Mouse (Mus musculus): ENCODE data around the gene Itpr2. TPM values are rescaled to one million over a fixed set of nuclear protein-coding genes. Genes with fewer than 3 reads are reported as not detected.

Gene Itpr2
- polyA plus RNA-seq, 1 experiment from 2014 or later = 33.6 TPM

DNA sequence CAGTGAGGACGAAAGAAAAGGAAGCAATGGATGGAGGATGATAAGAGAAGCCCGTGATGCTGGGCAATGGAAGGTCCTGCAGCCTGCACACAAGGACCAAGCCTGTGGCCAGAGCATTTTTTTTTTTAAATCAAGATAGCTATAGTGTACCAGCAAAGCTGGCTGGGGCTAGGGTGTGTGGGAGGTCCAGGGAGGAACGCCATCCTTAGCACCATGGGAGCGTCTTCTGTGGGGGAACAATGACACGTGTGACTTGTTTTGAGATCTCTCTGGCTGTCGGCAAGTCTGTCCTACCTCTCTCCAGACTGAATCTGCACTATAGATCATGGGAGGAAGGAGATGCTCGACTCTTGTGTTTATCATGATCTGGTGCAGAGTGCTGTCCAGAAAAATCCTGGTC, 365.8 kb downstream of the Itpr2 start:
- no peaks in the 10 kb centered on the region for H3K36me3 ChIP-seq (ENCODE audit: control insufficient read depth, insufficient read depth, low read length)
- H3K27ac ChIP-seq (ENCODE audit: low read depth, low read length) = no peak overlapping the region
- H3K4me2 ChIP-seq = no peak overlapping the region
- no peak overlapping the region for H3K9ac ChIP-seq (ENCODE audit: low read depth, low read length)
- ATAC-seq (replicated peaks; ENCODE audit: insufficient number of reproducible peaks, low FRiP score, low TSS enrichment) = no peak
- no peaks in the 10 kb centered on the region for H3K27me3 ChIP-seq (ENCODE audit: control insufficient read depth, insufficient read depth, low read length)
- 31% methylated on average over 7 of the region's 7 CpGs for WGBS (ENCODE audit: insufficient replicate concordance)
- H3K9me3 ChIP-seq (replicated peaks; ENCODE audit: control insufficient read depth, low read length) = no peaks in the 10 kb centered on the region
- peaks cover 23% of the 10 kb centered on the region for H3K4me1 ChIP-seq (ENCODE audit: control insufficient read depth, insufficient read depth, low read length)
- H3K4me3 ChIP-seq (ENCODE audit: low read depth, low read length) = no peak overlapping the region

DNA sequence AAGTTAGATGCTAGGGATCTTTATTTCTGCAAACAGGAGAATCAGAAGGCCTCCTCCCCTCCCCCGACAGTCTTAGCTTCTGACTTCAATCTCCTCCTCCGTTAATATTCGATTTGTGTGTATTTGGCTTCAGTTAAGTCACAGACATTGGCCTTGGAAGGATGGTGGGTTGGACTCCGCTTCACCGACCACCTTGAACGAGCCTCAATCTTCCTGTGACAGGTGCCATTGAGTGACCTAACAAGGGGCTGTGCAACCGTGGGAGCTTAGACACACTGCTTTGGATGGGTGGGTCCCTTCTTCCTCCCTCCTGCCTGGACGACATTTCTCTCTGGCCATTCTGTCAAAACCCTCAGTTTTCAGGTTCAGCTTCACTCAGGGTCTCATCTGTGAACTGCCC, 366.7 kb downstream of the Itpr2 start:
- Histone ChIP-seq H3K9me3 (replicated peaks; ENCODE audit: control insufficient read depth, low read length) (no peaks in the 10 kb centered on the region), H3K27ac (ENCODE audit: low read depth, low read length) (no peak overlapping the region), H3K36me3 (ENCODE audit: control insufficient read depth, insufficient read depth, low read length) (no peaks in the 10 kb centered on the region), H3K4me2 (no peak overlapping the region), H3K9ac (ENCODE audit: low read depth, low read length) (no peak overlapping the region), H3K4me1 (ENCODE audit: control insufficient read depth, insufficient read depth, low read length) (peaks cover 18% of the 10 kb centered on the region), H3K4me3 (ENCODE audit: low read depth, low read length) (no peak overlapping the region), H3K27me3 (ENCODE audit: control insufficient read depth, insufficient read depth, low read length) (no peaks in the 10 kb centered on the region)
- 73% methylated on average over 8 of the region's 8 CpGs for WGBS (ENCODE audit: insufficient replicate concordance)
- no peak for ATAC-seq (replicated peaks; ENCODE audit: insufficient number of reproducible peaks, low FRiP score, low TSS enrichment)

DNA sequence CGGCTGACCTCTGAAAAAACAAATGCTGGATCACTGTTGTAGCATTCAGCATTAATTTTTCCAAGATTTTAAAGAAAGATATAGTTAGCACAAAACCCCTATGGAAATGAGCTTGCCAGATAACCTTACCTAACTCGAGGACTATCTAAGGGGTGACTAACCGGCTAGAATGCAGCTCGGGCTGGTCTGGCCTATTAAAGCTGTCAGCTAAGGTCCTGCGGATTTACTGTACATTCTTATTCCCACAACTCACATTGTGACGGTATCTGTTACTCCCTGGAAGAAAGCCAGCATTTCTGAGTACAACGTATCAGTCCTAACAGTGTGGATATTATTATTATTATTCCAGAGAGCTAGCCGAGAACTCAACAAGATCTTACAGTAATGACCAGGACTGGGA, 368.1 kb downstream of the Itpr2 start:
- Histone ChIP-seq H3K4me3 (ENCODE audit: low read depth, low read length) (no peak overlapping the region), H3K27ac (ENCODE audit: low read depth, low read length) (no peak overlapping the region), H3K9ac (ENCODE audit: low read depth, low read length) (no peak overlapping the region), H3K27me3 (ENCODE audit: control insufficient read depth, insufficient read depth, low read length) (no peaks in the 10 kb centered on the region), H3K4me1 (ENCODE audit: control insufficient read depth, insufficient read depth, low read length) (peaks cover 13% of the 10 kb centered on the region), H3K9me3 (replicated peaks; ENCODE audit: control insufficient read depth, low read length) (no peaks in the 10 kb centered on the region), H3K36me3 (ENCODE audit: control insufficient read depth, insufficient read depth, low read length) (no peaks in the 10 kb centered on the region), H3K4me2 (no peak overlapping the region)
- no peak for ATAC-seq (replicated peaks; ENCODE audit: insufficient number of reproducible peaks, low FRiP score, low TSS enrichment)
- 46% methylated on average over 8 of the region's 8 CpGs for WGBS (ENCODE audit: insufficient replicate concordance)

DNA sequence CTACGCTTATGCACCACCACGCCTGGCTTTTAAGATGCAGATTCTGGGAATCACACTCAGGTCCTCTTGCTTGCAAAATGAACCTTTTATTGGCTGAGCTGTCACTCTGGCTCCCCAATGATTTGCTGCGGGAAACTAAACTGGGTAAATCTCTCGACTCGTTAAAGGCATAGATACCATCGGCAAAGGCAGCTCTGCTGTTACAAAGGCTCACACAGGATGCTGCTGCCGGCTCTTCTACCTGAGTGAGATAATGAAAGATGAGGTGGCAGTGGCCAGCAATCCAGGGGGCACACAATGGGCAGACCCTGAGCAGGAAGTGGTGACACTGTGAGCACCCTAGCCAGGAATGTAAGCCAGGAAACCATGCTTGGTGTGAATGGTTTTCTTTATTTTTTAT, 373.0 kb downstream of the Itpr2 start:
- no peak for ATAC-seq (replicated peaks; ENCODE audit: insufficient number of reproducible peaks, low FRiP score, low TSS enrichment)
- H3K27me3 ChIP-seq (ENCODE audit: control insufficient read depth, insufficient read depth, low read length) = no peaks in the 10 kb centered on the region
- WGBS (ENCODE audit: insufficient replicate concordance) = 73% methylated on average over 7 of the region's 7 CpGs

DNA sequence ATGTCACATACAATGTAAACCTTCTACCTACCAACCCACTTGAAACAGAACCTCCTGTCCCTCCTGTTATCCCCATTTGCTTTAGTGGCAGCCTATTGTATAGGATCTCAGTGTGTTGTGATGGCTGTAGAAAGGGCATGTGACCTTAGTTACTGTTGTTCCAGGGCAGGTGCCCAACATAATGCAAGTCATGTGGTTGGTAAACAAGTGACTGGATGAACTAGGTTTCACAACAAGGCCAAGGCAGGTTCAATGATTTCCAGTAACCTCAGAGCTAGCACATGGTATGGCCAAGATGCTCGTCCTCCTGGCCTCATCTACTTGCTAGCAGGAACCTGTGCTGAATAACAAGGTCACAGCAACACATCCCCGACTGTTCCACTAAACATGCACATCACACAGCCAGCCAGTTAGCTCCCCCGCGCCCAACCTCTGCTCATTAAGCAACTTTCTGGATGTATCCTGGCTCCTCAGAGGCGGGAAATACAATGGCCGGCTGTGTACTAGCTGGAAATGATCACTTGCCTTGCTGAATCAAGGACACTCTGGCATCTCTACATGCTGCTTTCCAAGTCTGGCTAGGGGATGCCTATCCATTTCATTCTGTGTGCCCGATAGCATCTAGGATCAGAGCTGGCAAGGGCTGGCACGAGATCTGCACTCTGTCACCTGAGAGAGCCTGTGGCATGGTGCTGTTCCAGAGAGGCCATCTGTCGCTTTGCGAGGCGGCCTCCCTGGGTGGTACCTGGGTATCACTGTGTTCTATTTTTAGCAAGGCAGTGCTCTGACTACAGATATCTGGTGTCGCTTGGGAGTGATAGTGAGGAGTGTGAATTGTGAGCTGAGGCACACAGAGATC, 375.0 kb downstream of the Itpr2 start:
- Histone ChIP-seq H3K9ac (ENCODE audit: low read depth, low read length) (no peak overlapping the region), H3K27me3 (ENCODE audit: control insufficient read depth, insufficient read depth, low read length) (no peaks in the 10 kb centered on the region), H3K36me3 (ENCODE audit: control insufficient read depth, insufficient read depth, low read length) (no peaks in the 10 kb centered on the region), H3K9me3 (replicated peaks; ENCODE audit: control insufficient read depth, low read length) (no peaks in the 10 kb centered on the region), H3K4me2 (no peak overlapping the region), H3K27ac (ENCODE audit: low read depth, low read length) (no peak overlapping the region), H3K4me3 (ENCODE audit: low read depth, low read length) (no peak overlapping the region), H3K4me1 (ENCODE audit: control insufficient read depth, insufficient read depth, low read length) (peaks cover 10% of the 10 kb centered on the region)
- ATAC-seq (replicated peaks; ENCODE audit: insufficient number of reproducible peaks, low FRiP score, low TSS enrichment) = 0 out of 2 replicates have a peak, but pooled peaks have one; percentile 39
- WGBS (ENCODE audit: insufficient replicate concordance) = 63% methylated on average over 12 of the region's 12 CpGs

More for the DNA sequence above, 373.0 kb downstream of the Itpr2 start:
- H3K9ac ChIP-seq (ENCODE audit: low read depth, low read length) = no peak overlapping the region
- no peak overlapping the region for H3K4me3 ChIP-seq (ENCODE audit: low read depth, low read length)
- no peaks in the 10 kb centered on the region for H3K9me3 ChIP-seq (replicated peaks; ENCODE audit: control insufficient read depth, low read length)
- H3K36me3 ChIP-seq (ENCODE audit: control insufficient read depth, insufficient read depth, low read length) = no peaks in the 10 kb centered on the region
- H3K4me2 ChIP-seq = no peak overlapping the region
- peaks cover 13% of the 10 kb centered on the region for H3K4me1 ChIP-seq (ENCODE audit: control insufficient read depth, insufficient read depth, low read length)
- no peak overlapping the region for H3K27ac ChIP-seq (ENCODE audit: low read depth, low read length)

DNA sequence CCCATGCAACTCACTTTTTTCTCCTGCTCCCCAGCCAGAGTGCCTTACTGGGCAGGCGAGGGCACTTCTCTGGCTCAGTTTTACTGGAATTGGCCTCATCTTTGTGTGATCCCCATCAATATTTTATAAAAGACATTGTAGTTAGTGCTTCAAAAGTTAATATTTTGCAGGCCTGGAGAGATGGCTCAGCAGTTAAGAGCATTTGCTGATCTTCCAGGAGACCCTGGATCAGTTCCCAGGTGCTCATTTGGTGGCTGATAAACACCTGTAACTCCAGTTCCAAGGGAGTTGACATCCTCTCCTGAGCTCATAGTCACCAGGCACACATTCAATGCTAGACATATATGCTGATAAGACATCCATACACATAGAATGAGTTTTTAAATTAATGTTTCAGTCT, 376.4 kb downstream of the Itpr2 start:
- WGBS (ENCODE audit: insufficient replicate concordance) = 89% methylated on average over 1 of the region's 1 CpGs
- H3K4me1 ChIP-seq (ENCODE audit: control insufficient read depth, insufficient read depth, low read length) = peaks cover 10% of the 10 kb centered on the region

DNA sequence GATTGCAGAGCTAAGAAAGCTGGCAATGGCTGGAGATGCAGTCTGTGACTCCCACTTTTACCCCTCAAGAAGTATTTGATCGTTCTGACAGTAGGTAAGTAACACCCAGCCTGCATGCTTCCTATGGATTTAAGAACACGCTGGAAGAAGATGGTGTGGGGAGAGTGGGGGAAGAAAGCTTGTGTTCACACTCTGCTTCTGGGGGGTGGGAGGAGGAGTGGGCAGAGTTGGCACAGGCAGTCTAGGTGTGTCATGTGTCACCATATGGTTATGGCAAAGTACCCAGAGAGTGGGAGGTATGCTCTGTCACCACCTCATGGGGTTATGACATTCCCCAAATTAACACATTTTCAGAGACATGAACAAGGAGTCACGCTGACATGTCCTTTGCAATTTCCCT, 377.5 kb downstream of the Itpr2 start:
- no peak for ATAC-seq (replicated peaks; ENCODE audit: insufficient number of reproducible peaks, low FRiP score, low TSS enrichment)

More for the DNA sequence above, 376.4 kb downstream of the Itpr2 start:
- no peaks in the 10 kb centered on the region for H3K36me3 ChIP-seq (ENCODE audit: control insufficient read depth, insufficient read depth, low read length)
- no peaks in the 10 kb centered on the region for H3K27me3 ChIP-seq (ENCODE audit: control insufficient read depth, insufficient read depth, low read length)
- H3K9ac ChIP-seq (ENCODE audit: low read depth, low read length) = no peak overlapping the region
- no peaks in the 10 kb centered on the region for H3K9me3 ChIP-seq (replicated peaks; ENCODE audit: control insufficient read depth, low read length)
- no peak overlapping the region for H3K27ac ChIP-seq (ENCODE audit: low read depth, low read length)
- no peak overlapping the region for H3K4me2 ChIP-seq
- no peak overlapping the region for H3K4me3 ChIP-seq (ENCODE audit: low read depth, low read length)
- ATAC-seq (replicated peaks; ENCODE audit: insufficient number of reproducible peaks, low FRiP score, low TSS enrichment) = no peak

DNA sequence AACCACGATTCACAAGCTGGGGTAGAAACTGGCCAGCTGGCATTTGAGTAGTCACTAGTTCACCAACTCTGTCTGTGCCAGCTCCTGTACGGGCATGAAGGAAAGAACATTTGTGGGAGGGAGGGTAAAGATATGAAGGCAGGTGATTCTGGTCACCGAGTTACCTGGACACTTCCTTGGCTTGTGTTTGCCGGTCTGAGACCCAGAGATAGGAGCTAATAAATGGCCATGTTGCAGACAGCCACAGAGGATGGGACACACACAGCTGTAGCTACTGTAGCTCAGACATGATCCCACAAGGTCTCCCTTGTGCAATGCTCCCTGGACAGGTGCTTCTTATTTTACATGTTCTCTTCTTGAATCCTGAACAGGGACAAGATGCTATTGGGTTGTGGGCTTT, 378.4 kb downstream of the Itpr2 start:
- Histone ChIP-seq H3K4me2 (no peak overlapping the region), H3K27me3 (ENCODE audit: control insufficient read depth, insufficient read depth, low read length) (no peaks in the 10 kb centered on the region), H3K4me3 (ENCODE audit: low read depth, low read length) (no peak overlapping the region), H3K27ac (ENCODE audit: low read depth, low read length) (no peak overlapping the region), H3K9ac (ENCODE audit: low read depth, low read length) (no peak overlapping the region), H3K9me3 (replicated peaks; ENCODE audit: control insufficient read depth, low read length) (no peaks in the 10 kb centered on the region), H3K4me1 (ENCODE audit: control insufficient read depth, insufficient read depth, low read length) (peaks cover 10% of the 10 kb centered on the region), H3K36me3 (ENCODE audit: control insufficient read depth, insufficient read depth, low read length) (no peaks in the 10 kb centered on the region)
- 86% methylated on average over 4 of the region's 4 CpGs for WGBS (ENCODE audit: insufficient replicate concordance)
- ATAC-seq (replicated peaks; ENCODE audit: insufficient number of reproducible peaks, low FRiP score, low TSS enrichment) = no peak

More for the DNA sequence above, 377.5 kb downstream of the Itpr2 start:
- Histone ChIP-seq H3K9me3 (replicated peaks; ENCODE audit: control insufficient read depth, low read length) (no peaks in the 10 kb centered on the region), H3K4me2 (no peak overlapping the region), H3K4me3 (ENCODE audit: low read depth, low read length) (no peak overlapping the region), H3K36me3 (ENCODE audit: control insufficient read depth, insufficient read depth, low read length) (no peaks in the 10 kb centered on the region), H3K9ac (ENCODE audit: low read depth, low read length) (no peak overlapping the region), H3K27me3 (ENCODE audit: control insufficient read depth, insufficient read depth, low read length) (no peaks in the 10 kb centered on the region), H3K4me1 (ENCODE audit: control insufficient read depth, insufficient read depth, low read length) (peaks cover 10% of the 10 kb centered on the region), H3K27ac (ENCODE audit: low read depth, low read length) (no peak overlapping the region)
- WGBS (ENCODE audit: insufficient replicate concordance) = 61% methylated on average over 3 of the region's 3 CpGs

DNA sequence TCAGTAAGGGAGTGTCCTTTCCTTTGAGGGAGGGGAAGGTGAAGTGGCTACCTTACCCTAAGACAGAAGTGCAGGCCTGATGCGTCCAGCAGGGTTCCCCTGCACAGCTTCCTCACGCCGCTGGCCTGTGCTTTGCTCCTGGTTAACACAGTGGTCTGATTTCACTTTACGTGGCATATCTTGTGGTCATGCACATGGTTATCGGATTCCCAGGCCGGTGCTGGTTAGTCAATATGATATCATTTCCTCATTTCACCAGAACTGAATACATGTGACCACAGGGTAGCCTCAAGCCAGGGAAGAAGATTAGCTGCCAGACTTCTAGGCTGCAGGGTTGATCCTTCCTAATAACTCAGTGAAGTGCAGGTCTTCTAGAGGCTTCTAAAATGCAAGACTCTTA, 381.9 kb downstream of the Itpr2 start:
- Histone ChIP-seq H3K36me3 (ENCODE audit: control insufficient read depth, insufficient read depth, low read length) (no peaks in the 10 kb centered on the region), H3K4me2 (no peak overlapping the region), H3K27me3 (ENCODE audit: control insufficient read depth, insufficient read depth, low read length) (no peaks in the 10 kb centered on the region), H3K9ac (ENCODE audit: low read depth, low read length) (no peak overlapping the region), H3K4me3 (ENCODE audit: low read depth, low read length) (no peak overlapping the region), H3K27ac (ENCODE audit: low read depth, low read length) (no peak overlapping the region), H3K9me3 (replicated peaks; ENCODE audit: control insufficient read depth, low read length) (no peaks in the 10 kb centered on the region), H3K4me1 (ENCODE audit: control insufficient read depth, insufficient read depth, low read length) (peaks cover 2% of the 10 kb centered on the region; the same call in 1 of the 2 replicates)
- no peak for ATAC-seq (replicated peaks; ENCODE audit: insufficient number of reproducible peaks, low FRiP score, low TSS enrichment)
- 81% methylated on average over 6 of the region's 6 CpGs for whole genome bisulfite sequencing (ENCODE audit: insufficient replicate concordance)

Data from heart, embryonic 11.5 days (tissue).